Mouse (Mus musculus) heart, postnatal 0 days (tissue): ENCODE results near the gene Eef1a1.
"Not testable (repeated sequence)": the region's sequence is repeated elsewhere in the genome, so short reads cannot be mapped to it uniquely, and the experiment has no call there.

Experiments
- CTCF ChIP-seq: IDR thresholded peaks from 2 replicates; pipeline ENCODE4 v1.5.1; 2016; ENCODE audit warnings: antibody characterized with exemption, control low read depth, low read depth
- EP300 ChIP-seq: IDR thresholded peaks from 2 replicates; pipeline ENCODE4 v1.6.1; 2016; ENCODE audit warnings: antibody characterized with exemption, low read depth

GRCm38 (mm10) chr9:78478009-78478605 is 10.8 kb downstream of the Eef1a1 start:
- not testable (repeated sequence) for TF ChIP-seq EP300, CTCF
